Mouse (Mus musculus) E14TG2a.4 (cell line): ENCODE data around the gene Ddx19a.
"Not testable (repeated sequence)": the region's sequence is repeated elsewhere in the genome, so short reads cannot be mapped to it uniquely, and the experiment has no call there.

ENCODE experiments used
- H3K27me3 ChIP-seq: 2 replicates; pipeline ENCODE4 v1.6.1; 2014; ENCODE audit warnings: low read length, control low read depth; ENCODE audit not compliant: insufficient read depth
- H3K36me3 ChIP-seq: 2 replicates; pipeline ENCODE4 v1.6.1; 2014; ENCODE audit warnings: low read length, control low read depth; ENCODE audit not compliant: insufficient read depth
- H3K4me1 ChIP-seq: replicated peaks from 2 replicates; pipeline ENCODE4 v1.6.1; 2014; ENCODE audit warnings: low read depth, low read length, control low read depth
- H3K4me3 ChIP-seq: replicated peaks from 2 replicates; pipeline ENCODE4 v1.5.1; 2014; ENCODE audit warnings: mild to moderate bottlenecking, low read length
- H3K9me3 ChIP-seq: 2 replicates; pipeline ENCODE4 v1.6.1; 2014; ENCODE audit warnings: low read length, control low read depth
- CTCF ChIP-seq: conservative IDR thresholded peaks from 2 replicates; pipeline ENCODE4 v1.5.1; 2014; ENCODE audit warnings: low read length
- NANOG ChIP-seq: IDR thresholded peaks from 2 replicates; pipeline ENCODE4 v1.6.1; 2014; ENCODE audit warnings: borderline replicate concordance, low read length, mixed read lengths
- POU5F1 ChIP-seq: IDR thresholded peaks from 2 replicates; pipeline ENCODE4 v1.6.1; 2014; ENCODE audit warnings: low read length, borderline replicate concordance

Gene Ddx19a

GRCm38 (mm10) chr8:111030045-111030444 is 32.4 kb upstream of the Ddx19a start:
- H3K4me1 ChIP-seq, result peaks cover 54% of the 10 kb centered on the region
- no peaks in the 10 kb centered on the region for H3K9me3 ChIP-seq
- H3K36me3 ChIP-seq, result no peaks in the 10 kb centered on the region
- H3K4me3 ChIP-seq, result peak overlapping the region; percentile 75
- TF ChIP-seq POU5F1, result no peak
- H3K27me3 ChIP-seq, result no peaks in the 10 kb centered on the region

- H3K4me3 ChIP-seq, result peak overlapping the region; percentile 75
Observed at GRCm38 (mm10) chr8:111029589-111029988, 32.0 kb upstream of the Ddx19a start.

GRCm38 (mm10) chr8:111027391-111027937 is 29.9 kb upstream of the Ddx19a start:
- TF ChIP-seq POU5F1 (no peak), NANOG (no peak), CTCF (no peak)

More at GRCm38 (mm10) chr8:111029589-111029988, 32.0 kb upstream of the Ddx19a start:
- Histone ChIP-seq H3K9me3 (no peaks in the 10 kb centered on the region), H3K4me1 (peaks cover 49% of the 10 kb centered on the region), H3K36me3 (no peaks in the 10 kb centered on the region), H3K27me3 (no peaks in the 10 kb centered on the region)
- no peak for TF ChIP-seq CTCF
- TF ChIP-seq POU5F1, result no peak
- no peak for TF ChIP-seq NANOG

GRCm38 (mm10) chr8:111026609-111027008 is 29.0 kb upstream of the Ddx19a start:
- H3K27me3 ChIP-seq, H3K36me3 ChIP-seq, H3K9me3 ChIP-seq, H3K4me3 ChIP-seq: not testable (repeated sequence)
- H3K4me1 ChIP-seq, result peaks cover 36% of the 10 kb centered on the region

More at GRCm38 (mm10) chr8:111027391-111027937, 29.9 kb upstream of the Ddx19a start:
- Histone ChIP-seq H3K27me3 (no peaks in the 10 kb centered on the region), H3K4me3 (peak overlapping the region; percentile 91), H3K36me3 (peaks cover 6% of the 10 kb centered on the region; the same call in 1 of the 2 replicates), H3K9me3 (no peaks in the 10 kb centered on the region), H3K4me1 (peaks cover 42% of the 10 kb centered on the region)

- not testable (repeated sequence) for H3K4me1 ChIP-seq, H3K27me3 ChIP-seq
- peaks cover 87% of the 10 kb centered on the region for H3K36me3 ChIP-seq
Observed at GRCm38 (mm10) chr8:111010230-111010991, 12.8 kb upstream of the Ddx19a start.

GRCm38 (mm10) chr8:110996641-110997430 is 764 bp downstream of the Ddx19a start:
- peak overlapping the region; percentile 96 for H3K4me3 ChIP-seq
- peaks cover 36% of the 10 kb centered on the region for H3K4me1 ChIP-seq
- H3K27me3 ChIP-seq, result no peaks in the 10 kb centered on the region
- H3K36me3 ChIP-seq, result peaks cover 40% of the 10 kb centered on the region
- no peaks in the 10 kb centered on the region for H3K9me3 ChIP-seq
- TF ChIP-seq CTCF (no peak), POU5F1 (no peak), NANOG (no peak)

More at GRCm38 (mm10) chr8:111010230-111010991, 12.8 kb upstream of the Ddx19a start:
- H3K9me3 ChIP-seq, H3K4me3 ChIP-seq: not testable (repeated sequence)

- Histone ChIP-seq H3K4me3 (no peak overlapping the region), H3K27me3 (no peaks in the 10 kb centered on the region), H3K36me3 (peaks cover 93% of the 10 kb centered on the region), H3K4me1 (0 out of 2 replicates have a peak, but pooled peaks cover 4% of the 10 kb centered on the region), H3K9me3 (no peaks in the 10 kb centered on the region)
- TF ChIP-seq CTCF (no peak), POU5F1 (no peak), NANOG (no peak)
Observed at GRCm38 (mm10) chr8:110990017-110990416, 7.6 kb downstream of the Ddx19a start.

GRCm38 (mm10) chr8:110987805-110988744 is 9.5 kb downstream of the Ddx19a start:
- Histone ChIP-seq H3K9me3 (no peaks in the 10 kb centered on the region), H3K4me3 (no peak overlapping the region), H3K36me3 (peaks cover 93% of the 10 kb centered on the region), H3K4me1 (no peaks in the 10 kb centered on the region), H3K27me3 (no peaks in the 10 kb centered on the region)
- TF ChIP-seq CTCF (no peak), NANOG (no peak), POU5F1 (no peak)
